Mouse (Mus musculus) adrenal gland (tissue): ENCODE data around the gene Lpp.

Experiments
- intact Hi-C: fragments of 180-260 bp; cut with DNase I; formaldehyde crosslinking; loops from one replicate; pipeline ENCODE4 v1.15.1; 2025
- microRNA-seq, 2 experiments: library from miRNA; unstranded; fragments of <30 nt; microRNA quantifications; one replicate each; pipeline ENCODE4; 2019

The Lpp gene

GRCm38 (mm10) chr16:25041855-25042529, 648.7 kb downstream of the Lpp start:
- intact Hi-C loops, result no loop called here

Small RNA genes within 50 kb of the gene (microRNA-seq; reads per million reads assigned to microRNA genes)
- gene Mir28a, result 2,004 to 3,497 reads per million in 2 experiments
